Mouse (Mus musculus) left cerebral cortex, adult 2 months (tissue): Measurements from ENCODE around the gene Fuz. TPM values are rescaled to one million over a fixed set of nuclear protein-coding genes. Genes with fewer than 3 reads are reported as not detected.

Experiments used
- DNase-seq, 2 experiments: peaks; one replicate each; pipeline ENCODE4 v3.0.0; 2021 to 2022; ENCODE audit warnings: low spot score in 2 of 2, mixed read lengths in 1 of 2; ENCODE audit errors: extremely low spot score in 1 of 2
- H3K27ac ChIP-seq: fragments of 200-600 bp; 2 replicates; pipeline ENCODE4 v1.8.1; 2022
- H3K4me3 ChIP-seq: fragments of 200-600 bp; 2 replicates; pipeline ENCODE4 v1.8.1; 2022
- CTCF ChIP-seq: fragments of 200-600 bp; IDR thresholded peaks from 2 replicates; pipeline ENCODE4 v1.8.1; 2022; ENCODE audit warnings: antibody characterized with exemption, mild to moderate bottlenecking, moderate library complexity
- intact Hi-C: fragments of 180-260 bp; cut with DNase I; formaldehyde crosslinking; loops from one replicate; pipeline ENCODE4 v1.15.1; 2025
- microRNA-seq, 2 experiments: library from miRNA; unstranded; fragments of <30 nt; microRNA quantifications; one replicate each; pipeline ENCODE4 v1.2.0; 2021
- total RNA-seq, 2 experiments: library from RNA; stranded (reverse); gene quantifications; 2 replicates each; pipeline ENCODE4 v1.2.3; 2021

The Fuz gene
- total RNA-seq, 2 experiments from 2014 or later = 23.4 to 24.1 TPM

DNA sequence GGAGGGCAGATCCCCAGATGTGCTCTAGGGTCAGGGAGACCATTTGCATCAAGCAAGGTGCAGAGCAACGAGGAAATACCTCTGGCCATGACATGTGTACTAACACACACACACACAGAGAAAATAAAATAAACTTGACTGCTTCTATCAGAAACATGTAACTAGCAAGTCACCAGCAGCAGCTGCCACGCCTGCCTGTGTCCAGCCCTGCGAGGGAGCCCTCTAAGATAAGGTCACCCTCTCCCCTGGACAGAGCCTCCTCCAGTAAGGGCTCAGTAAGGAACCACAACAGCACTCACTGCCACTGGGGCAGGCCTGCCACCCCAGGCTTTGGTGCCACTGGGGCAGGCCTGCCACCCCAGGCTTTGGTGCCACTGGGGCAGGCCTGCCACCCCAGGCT lies 22.3 kb downstream of the Fuz start:
- Histone ChIP-seq H3K27ac (peak overlapping the region; percentile 85), H3K4me3 (no peak overlapping the region)
- intact Hi-C loops = no loop called here
- no peak for DNase-seq
- TF ChIP-seq CTCF = no peak

DNA sequence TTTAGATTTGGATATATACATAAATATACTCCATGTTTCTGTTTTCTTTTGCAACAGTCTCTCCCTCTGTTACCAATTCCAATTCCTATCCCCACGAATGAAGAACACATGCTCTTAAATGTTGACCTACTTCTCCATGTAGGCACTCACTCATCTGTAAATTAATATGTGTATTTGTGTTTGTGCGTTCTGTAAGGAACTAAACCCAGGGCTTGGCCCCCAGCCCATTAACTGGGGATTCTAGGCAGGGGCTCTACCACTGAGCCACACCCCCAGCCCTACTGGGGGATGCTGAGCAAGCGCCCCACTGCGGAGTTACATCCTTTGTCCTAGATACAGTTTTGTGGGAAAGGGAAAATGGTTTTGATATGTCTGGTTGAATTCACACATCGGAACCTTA lies 23.2 kb downstream of the Fuz start:
- H3K27ac ChIP-seq = peak overlapping the region; percentile 28; the same call in 1 of the 2 replicates

DNA sequence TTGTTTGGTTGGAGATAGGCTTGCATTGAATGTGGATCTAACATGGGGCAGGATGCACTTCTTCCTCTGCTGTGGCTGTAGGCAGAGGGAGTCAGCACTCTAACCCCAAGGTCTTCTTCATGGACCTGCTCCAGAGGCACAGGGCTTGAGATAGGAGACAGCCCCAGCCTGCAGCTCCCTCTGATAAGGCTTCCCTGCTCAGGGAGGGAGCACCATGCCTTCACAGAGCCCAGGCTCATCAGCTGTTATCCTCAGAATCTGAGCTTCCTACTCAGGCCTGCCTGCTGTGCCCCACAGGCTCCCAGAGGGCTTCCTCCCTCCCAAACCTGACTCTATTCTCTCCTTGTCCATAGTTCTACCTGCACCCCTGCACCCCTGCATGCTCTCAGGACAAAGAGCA lies 26.7 kb downstream of the Fuz start:
- TF ChIP-seq CTCF = no peak
- DNase-seq = no peak
- Histone ChIP-seq H3K27ac (no peak overlapping the region), H3K4me3 (no peak overlapping the region)
- intact Hi-C loops = loop anchor here (5.0 kb wide), 1 partner anchor 35 kb away; no protein-coding TSS in a partner anchor

More for the DNA sequence above, 23.2 kb downstream of the Fuz start:
- no peak for TF ChIP-seq CTCF
- no peak for DNase-seq
- H3K4me3 ChIP-seq = no peak overlapping the region
- intact Hi-C loops = no loop called here

- no peak overlapping the region for H3K4me3 ChIP-seq
- peak; percentile 54 for TF ChIP-seq CTCF
- DNase-seq = no peak
- no peak overlapping the region for H3K27ac ChIP-seq
- intact Hi-C loops = no loop called here
Measured at GRCm38 (mm10) chr7:44925468-44925867, 29.6 kb downstream of the Fuz start.

GRCm38 (mm10) chr7:44928570-44928969 lies 32.7 kb downstream of the Fuz start:
- H3K27ac ChIP-seq = peak overlapping the region; percentile 99
- no peak for DNase-seq
- intact Hi-C loops = loop anchor here (2.0 kb wide), 1 partner anchor 60 kb away; the partner anchor contains the start of gene Ptov1
- no peak for TF ChIP-seq CTCF
- peak overlapping the region; percentile 73 for H3K4me3 ChIP-seq

DNA sequence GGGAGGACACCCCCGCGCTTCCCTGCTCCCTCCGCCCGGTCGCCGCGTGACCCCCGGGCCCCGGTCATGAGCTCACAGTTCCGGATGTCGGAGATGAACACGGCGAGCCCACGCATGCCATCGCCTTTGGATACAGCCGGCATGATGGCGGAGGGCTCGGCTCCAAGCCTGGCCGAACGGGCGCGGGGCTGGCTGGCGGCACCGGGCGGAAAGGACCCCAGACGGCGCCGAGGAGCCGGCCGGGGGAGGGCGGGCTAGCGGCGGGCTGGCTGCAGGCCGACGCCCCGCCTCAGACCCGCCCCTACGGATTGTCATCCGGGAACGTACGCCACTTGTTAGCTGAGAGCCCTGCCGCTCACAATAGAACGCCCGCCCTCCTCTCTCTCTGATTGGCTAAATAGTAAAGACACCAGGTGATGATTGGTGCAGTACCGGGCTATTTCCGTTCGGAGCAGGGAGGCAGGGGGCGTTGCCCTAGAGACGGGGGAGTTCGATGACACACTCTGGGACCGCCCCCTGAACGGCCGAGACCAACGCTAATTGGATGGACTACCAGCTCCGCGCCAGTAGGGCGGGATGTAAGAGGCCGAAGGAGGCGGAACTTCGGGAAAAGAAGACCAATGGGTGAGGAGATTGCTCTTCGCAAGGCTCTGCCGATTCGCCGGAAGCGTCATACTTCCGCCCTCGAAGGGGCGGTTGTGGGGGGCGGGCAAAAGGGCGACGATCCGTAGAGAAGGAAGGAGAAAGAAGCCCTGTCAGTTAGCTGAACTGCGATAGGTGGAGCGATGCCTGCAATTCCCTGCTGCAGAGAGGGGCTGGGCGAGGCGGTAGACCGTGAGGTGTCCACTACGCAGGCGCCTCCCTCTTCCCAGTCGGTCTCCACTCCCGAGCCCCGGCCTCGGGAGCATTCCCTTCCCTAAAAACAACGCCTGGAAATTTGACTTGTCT lies 33.6 kb downstream of the Fuz start, which contains the start of gene Ap2a1:
Gene Ap2a1, minus strand, starts transcription at position 293 of the 948 bp plus-strand sequence.
- peak within 1 kb of the TSS; percentile 99 for H3K27ac ChIP-seq
- peak; percentile 99 to 100 for DNase-seq
- intact Hi-C loops = loop anchor here (2.0 kb wide), 2 partner anchors 21 to 61 kb away; partner anchors contain the start of gene Ptov1
- H3K4me3 ChIP-seq = peak within 1 kb of the TSS; percentile 73
- TF ChIP-seq CTCF = peak; percentile 16

DNA sequence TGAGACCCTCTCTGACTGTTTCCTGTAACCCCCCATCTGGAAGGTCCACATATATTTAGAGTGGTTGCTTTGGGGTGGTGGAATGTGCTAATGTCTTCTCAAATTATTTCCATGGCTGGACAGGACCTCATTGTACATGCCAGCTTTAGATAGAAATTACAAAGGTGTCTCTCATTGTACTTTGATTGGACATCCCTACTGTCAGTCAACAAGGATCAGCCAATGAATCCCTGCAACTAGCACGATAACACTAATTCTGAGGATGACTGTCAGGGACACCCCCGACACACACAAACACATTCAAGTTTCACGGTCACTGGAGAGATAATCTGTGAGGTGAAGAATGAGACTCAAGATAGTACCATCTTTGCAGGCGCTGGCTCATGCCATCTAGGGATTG lies 42.8 kb downstream of the Fuz start:
- intact Hi-C loops = no loop called here
- no peak for DNase-seq
- no peak overlapping the region for H3K4me3 ChIP-seq
- H3K27ac ChIP-seq = no peak overlapping the region
- no peak for TF ChIP-seq CTCF

DNA sequence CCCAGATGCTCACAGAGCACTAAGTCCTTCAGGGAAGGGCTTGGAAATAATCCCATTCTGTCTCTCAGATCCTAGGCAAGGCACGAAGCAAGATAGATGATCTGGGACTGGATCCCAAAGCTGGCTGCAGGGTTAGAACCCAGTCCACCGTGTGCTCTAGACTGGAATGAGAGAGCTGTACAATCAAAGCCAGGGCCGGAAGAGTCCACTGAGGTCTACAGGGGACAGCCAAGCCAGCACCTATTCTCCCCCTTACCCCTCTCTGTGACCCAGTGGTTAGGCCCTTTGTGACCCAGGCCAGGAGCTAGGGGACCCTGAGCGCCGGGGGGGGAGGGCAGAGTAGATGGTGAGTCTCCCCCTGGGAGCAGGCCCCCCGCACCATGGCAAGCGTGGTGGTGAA lies 47.0 kb downstream of the Fuz start, which contains the start of gene Tsks:
Gene Tsks, plus strand, starts transcription at position 301 of the 400 bp plus-strand sequence.
- no peak for TF ChIP-seq CTCF

DNA sequence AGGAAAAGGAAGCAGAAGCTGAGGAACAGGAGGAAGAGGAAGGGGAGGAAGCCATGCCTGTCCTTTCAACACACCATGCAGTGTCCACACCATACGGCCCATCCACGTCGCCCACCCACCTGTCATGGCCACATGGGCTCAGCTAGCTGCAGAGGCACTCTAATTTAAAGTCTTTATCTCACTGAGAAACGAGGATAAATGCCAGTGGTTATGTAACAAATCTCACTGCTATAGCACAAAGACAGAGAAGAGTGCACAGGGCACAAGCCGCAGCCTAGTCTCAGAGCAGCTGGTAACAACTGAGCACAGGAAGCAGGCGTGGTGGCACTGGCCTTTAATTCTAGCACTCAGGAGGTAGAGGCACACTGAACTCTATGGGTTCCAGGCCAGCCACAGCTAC lies 54.0 kb downstream of the Fuz start:
- no peak for TF ChIP-seq CTCF
- peak in 1 of 2 experiments; percentile 9 for DNase-seq
- Histone ChIP-seq H3K4me3 (no peak overlapping the region), H3K27ac (peak overlapping the region; percentile 84)
- intact Hi-C loops = loop anchor here (2.0 kb wide), 1 partner anchor 19 kb away; no protein-coding TSS in a partner anchor

More for the DNA sequence above, 47.0 kb downstream of the Fuz start, which contains the start of gene Tsks:
- no peak within 1 kb of the TSS for H3K4me3 ChIP-seq
- DNase-seq = no peak
- intact Hi-C loops = no loop called here
- no peak within 1 kb of the TSS for H3K27ac ChIP-seq

- no peak for TF ChIP-seq CTCF
- Histone ChIP-seq H3K4me3 (peak overlapping the region; percentile 51), H3K27ac (no peak overlapping the region; the same call in 1 of the 2 replicates)
- peak in 1 of 2 experiments; percentile 18 for DNase-seq
- intact Hi-C loops = loop anchor here (2.0 kb wide), 1 partner anchor 21 kb away; no protein-coding TSS in a partner anchor
Measured at GRCm38 (mm10) chr7:44951960-44952359, 56.1 kb downstream of the Fuz start.

Small RNAs within 50 kb of the gene (microRNA-seq; reads per million reads assigned to microRNA genes)
- gene Mir707 = 0 to 0.49 reads per million in 2 experiments

Other genes starting within 250 kb of the Fuz start
- gene Myh14, start 225.2 kb upstream of the Fuz start, total RNA-seq = 10 to 100 TPM; 21.1 to 21.4 TPM
- gene Izumo2, start 187.3 kb upstream of the Fuz start, total RNA-seq = not detected
- 10 to 100 TPM; 27.0 to 30.6 TPM for gene Vrk3, start 147.7 kb upstream of the Fuz start, total RNA-seq
- gene Zfp473, start 145.0 kb upstream of the Fuz start, total RNA-seq = under 1 TPM; 0.18 to 0.44 TPM
- 10 to 100 TPM; 31.9 to 32.2 TPM for gene Nup62, start 80.0 kb upstream of the Fuz start, total RNA-seq
- gene Il4i1, start 79.7 kb upstream of the Fuz start, total RNA-seq = 1 to 10 TPM; 1.8 to 2.0 TPM
- gene Atf5, start 79.4 kb upstream of the Fuz start, total RNA-seq = 10 to 100 TPM; 23.1 to 23.4 TPM
- 10 to 100 TPM; 69.7 to 77.0 TPM for gene Akt1s1, start 47.1 kb upstream of the Fuz start, total RNA-seq
- 10 to 100 TPM; 64.4 to 67.5 TPM for gene Tbc1d17, start 47.0 kb upstream of the Fuz start, total RNA-seq
- gene Pnkp, start 38.9 kb upstream of the Fuz start, total RNA-seq = 10 to 100 TPM; 27.4 to 31.2 TPM
- 100 to 1,000 TPM; 273 to 290 TPM for gene Ptov1, start 26.3 kb upstream of the Fuz start, total RNA-seq
- 10 to 100 TPM; 96.1 to 98.5 TPM for gene Med25, start 3.4 kb upstream of the Fuz start, total RNA-seq
- gene Ap2a1, start 33.4 kb downstream of the Fuz start, total RNA-seq = 100 to 1,000 TPM; 327 to 331 TPM
- 1 to 10 TPM; 2.8 to 3.0 TPM for gene Tsks, start 47.1 kb downstream of the Fuz start, total RNA-seq
- 100 to 1,000 TPM in 1 of 2 experiments, 10 to 100 TPM in 1; 97.9 to 102 TPM for gene Cpt1c, start 78.8 kb downstream of the Fuz start, total RNA-seq
- 100 to 1,000 TPM; 143 to 150 TPM for gene Prmt1, start 90.5 kb downstream of the Fuz start, total RNA-seq
- 10 to 100 TPM; 36.4 to 36.9 TPM for gene Irf3, start 101.6 kb downstream of the Fuz start, total RNA-seq
- 1 to 10 TPM; 3.0 to 3.8 TPM for gene Bcl2l12, start 102.6 kb downstream of the Fuz start, total RNA-seq
- 100 to 1,000 TPM; 170 to 181 TPM for gene Scaf1, start 120.3 kb downstream of the Fuz start, total RNA-seq
- 10 to 100 TPM; 11.8 to 12.2 TPM for gene Rras, start 121.9 kb downstream of the Fuz start, total RNA-seq
- gene Prr12, start 156.8 kb downstream of the Fuz start, total RNA-seq = 10 to 100 TPM; 70.0 to 73.4 TPM
- 10 to 100 TPM; 53.6 to 55.6 TPM for gene Nosip, start 166.3 kb downstream of the Fuz start, total RNA-seq
- gene Prrg2, start 166.6 kb downstream of the Fuz start, total RNA-seq = 10 to 100 TPM in 1 of 2 experiments, 1 to 10 TPM in 1; 9.0 to 10.4 TPM
- gene Rcn3, start 196.1 kb downstream of the Fuz start, total RNA-seq = 1 to 10 TPM; 4.9 to 5.6 TPM
- gene Fcgrt, start 207.8 kb downstream of the Fuz start, total RNA-seq = 10 to 100 TPM; 16.7 to 23.4 TPM
- gene Rps11, start 228.4 kb downstream of the Fuz start, total RNA-seq = 100 to 1,000 TPM; 421 to 444 TPM
- 100 to 1,000 TPM; 695 to 716 TPM for gene Rpl13a, start 232.7 kb downstream of the Fuz start, total RNA-seq
- not detected for gene Gm45713, start 240.2 kb downstream of the Fuz start, total RNA-seq
- 1 to 10 TPM; 6.7 to 8.8 TPM for gene Flt3l, start 240.4 kb downstream of the Fuz start, total RNA-seq